Mouse (Mus musculus) right cerebral cortex, postnatal 36 days (tissue): ENCODE results near the gene Bmpr2.
A peak's percentile ranks its signal among the peaks of the same experiment; 100 is the strongest.

Experiments used
- DNase-seq, 2 experiments: peaks; one replicate each; pipeline ENCODE4 v3.0.0; 2022; ENCODE audit warnings: low spot score in 2 of 2, mixed read lengths in 1 of 2

Bmpr2 gene

DNA sequence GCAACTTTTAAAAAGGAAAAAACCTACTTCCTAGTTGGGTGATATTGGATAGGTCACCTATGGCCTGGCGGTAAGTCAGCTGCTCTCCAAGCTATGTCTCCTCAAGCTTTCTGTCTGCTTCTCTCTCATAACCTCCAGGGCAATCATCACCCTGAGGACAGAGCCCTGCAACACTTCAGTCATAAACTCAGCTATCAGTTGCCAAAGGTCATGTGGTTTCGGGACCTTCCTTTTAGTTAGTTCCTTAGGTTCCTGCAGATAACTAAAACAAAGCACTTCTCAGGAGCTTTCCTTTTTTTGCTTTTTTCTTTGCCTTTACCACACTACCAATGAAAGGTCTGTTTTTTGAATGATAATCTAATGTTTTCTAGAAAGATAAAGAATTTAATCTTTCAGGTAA, 136.5 kb downstream of the Bmpr2 start:
- DNase-seq = no peak

DNA sequence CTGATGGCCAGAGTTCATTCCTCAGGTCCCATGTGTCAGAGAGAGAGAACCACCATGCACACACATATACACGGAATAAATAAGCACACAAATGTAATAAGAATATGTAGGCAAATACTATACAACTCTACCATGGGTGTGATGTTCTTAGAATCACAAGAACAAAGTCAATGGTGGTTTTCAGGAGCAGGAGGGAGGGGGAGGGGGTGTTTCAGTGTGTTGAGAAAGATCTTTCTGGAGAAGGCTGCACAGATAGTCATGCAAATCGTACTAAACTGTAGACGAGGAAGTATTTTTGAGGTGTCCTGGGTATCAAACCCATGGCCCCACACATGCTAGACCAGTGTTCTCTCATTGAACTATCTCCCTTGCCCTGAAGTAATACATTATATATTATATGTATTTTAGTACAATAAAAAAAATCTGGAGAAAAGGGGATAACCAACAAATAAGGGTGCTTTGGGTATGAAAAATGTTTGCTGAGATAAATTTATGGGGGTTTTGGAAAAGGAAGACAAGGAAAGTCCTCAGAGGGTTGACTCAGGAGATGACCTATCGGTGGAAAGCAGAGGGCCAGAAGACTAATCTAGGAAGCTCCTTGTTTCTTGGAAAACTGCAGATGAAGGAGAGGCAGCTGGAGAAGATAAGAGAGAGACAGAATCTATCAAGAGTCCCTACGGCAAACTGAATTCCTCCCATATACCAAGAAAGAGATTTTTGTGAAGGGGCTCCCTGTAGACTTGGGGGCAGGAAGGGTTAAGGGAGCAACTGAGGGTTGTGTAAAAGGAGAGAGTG, 138.1 kb downstream of the Bmpr2 start:
- no peak for DNase-seq

DNA sequence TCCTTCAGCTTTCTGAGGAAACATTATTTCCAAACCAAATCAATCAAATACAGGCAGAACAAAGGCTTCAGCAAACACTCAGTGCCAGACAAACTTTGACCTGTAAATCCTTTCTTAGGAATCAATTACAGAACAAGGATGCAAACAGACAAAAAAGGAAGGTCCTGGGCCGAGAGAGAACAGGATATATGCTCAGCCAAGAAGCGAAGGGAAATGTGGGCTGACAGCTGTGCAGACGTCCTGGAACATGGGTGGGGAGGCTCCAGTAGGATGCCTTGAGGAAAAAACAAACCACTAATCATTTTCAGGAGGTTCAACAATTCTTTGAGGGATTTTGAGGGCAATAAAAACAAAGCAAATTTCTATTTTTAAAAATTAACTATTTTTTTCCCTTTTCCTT, 139.4 kb downstream of the Bmpr2 start:
- no peak for DNase-seq

DNA sequence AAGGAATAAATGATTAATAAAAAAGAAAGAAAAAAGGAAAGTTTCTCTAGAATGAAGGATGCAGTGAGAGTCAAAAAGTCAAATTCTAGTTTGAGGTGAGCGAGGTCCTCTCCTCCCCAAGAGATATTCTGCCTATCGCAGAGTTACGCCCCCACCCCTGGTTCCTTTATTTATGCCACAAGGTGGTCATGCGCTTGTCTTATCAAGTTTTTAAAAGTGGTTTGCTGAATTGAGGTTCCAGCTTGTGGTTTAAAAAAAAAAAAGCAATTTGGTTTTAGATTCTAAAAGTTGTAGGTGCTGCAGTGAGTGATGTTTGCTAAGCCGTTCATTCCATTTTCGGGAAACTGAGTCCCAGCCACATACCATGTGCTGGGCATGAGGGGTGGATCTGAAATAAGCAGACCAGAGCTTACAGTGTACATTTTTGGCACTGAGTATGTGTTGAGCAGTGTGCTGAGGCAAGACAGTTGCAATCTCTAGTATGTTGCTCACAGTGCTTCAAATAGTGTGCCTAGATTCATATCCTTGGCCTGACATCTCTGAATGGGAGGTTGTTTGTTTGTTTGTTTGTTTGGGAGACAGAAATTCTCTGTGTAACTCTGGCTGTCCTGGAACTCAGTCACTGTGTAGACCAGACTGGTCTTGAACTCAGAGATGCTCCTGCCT, 141.6 kb downstream of the Bmpr2 start:
- DNase-seq = no peak

DNA sequence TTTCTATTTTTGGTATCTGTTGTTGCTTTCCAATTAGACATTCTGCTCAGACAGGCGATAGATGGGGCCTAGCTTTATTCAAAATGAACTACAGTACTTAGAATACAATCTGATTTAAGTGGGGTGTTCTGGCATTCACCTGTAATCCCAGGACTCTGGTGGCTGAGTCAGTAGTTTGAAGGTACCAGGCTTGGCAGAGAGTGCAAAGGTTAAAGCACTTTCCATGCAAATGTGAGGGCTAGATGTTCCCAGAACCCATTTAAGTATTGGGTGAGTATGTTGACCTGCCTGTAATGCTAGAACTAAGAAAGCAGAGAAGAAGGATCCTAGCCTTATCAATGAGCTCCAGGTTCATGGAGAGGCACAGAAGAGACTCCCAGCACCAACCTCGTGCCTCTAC, 142.7 kb downstream of the Bmpr2 start:
- no peak for DNase-seq

DNA sequence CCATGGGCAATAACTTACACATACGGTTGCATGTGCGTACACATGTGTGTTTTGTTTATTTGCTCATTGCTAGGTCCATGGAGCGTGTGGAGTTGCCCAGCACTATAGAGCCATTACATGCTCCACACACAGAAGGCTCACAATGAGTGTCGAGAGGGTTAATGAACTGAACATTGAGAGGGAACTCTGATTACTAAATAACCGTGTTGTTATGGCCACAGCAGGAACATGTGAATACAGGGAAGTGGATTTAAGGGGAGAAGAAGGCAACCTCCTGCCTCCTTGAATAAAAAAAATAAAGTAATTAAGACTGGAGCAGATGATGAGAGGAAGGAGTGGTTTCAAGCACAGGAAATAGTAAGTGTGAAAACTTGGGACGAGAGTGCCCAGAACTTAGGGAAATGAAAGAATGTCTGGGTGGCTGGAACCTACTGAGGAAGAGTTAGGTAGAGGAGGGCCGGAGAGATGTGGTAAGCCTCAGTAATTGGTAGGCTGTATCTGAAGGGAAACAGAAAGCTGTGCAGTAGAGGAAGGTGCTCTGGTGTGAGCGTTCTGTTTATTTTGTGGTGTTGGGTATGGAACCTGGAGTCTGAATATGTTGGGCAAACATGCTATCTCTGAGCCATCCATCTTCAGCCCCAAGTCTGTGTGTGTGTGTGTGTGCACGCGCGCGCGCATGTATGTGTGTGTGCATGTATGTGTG, 143.8 kb downstream of the Bmpr2 start:
- no peak for DNase-seq

DNA sequence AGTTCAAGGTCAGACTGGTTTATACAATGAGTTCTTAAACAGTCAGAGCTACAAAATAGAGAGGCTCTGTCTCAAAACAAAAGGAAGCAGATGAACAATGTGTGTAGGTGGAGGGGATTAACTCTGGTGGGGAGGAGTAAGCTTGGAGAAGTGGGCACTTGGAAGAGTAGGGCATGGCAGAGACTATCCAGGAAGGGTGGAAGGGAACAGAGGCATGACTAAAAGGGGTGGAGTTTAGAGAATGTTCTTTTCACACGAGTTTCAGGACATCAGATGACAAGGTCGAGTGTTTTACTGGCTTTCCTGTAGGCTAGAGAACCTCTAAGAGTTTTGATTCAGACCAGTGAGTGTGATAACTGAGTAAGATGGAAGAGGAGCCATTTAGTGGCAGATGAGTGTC, 144.5 kb downstream of the Bmpr2 start:
- no peak for DNase-seq

DNA sequence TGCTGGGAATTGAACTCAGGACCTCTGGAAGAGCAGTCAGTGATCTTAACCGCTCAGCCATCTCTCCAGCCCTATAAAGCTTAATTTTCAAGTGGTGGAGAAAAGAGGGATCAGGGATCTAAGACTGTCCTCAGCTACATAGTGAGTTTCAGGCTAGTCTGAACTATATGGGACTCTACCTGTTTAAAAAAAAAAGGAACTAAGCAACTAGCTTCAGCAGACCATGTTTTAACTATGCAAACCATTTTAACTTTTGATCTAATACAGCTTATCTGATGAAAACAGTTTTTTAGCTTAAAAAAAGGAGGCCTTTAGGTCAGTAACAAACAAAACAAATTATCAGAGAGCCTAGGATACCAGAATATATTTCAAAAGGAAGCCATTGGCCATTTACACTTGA, 147.7 kb downstream of the Bmpr2 start:
- no peak for DNase-seq

DNA sequence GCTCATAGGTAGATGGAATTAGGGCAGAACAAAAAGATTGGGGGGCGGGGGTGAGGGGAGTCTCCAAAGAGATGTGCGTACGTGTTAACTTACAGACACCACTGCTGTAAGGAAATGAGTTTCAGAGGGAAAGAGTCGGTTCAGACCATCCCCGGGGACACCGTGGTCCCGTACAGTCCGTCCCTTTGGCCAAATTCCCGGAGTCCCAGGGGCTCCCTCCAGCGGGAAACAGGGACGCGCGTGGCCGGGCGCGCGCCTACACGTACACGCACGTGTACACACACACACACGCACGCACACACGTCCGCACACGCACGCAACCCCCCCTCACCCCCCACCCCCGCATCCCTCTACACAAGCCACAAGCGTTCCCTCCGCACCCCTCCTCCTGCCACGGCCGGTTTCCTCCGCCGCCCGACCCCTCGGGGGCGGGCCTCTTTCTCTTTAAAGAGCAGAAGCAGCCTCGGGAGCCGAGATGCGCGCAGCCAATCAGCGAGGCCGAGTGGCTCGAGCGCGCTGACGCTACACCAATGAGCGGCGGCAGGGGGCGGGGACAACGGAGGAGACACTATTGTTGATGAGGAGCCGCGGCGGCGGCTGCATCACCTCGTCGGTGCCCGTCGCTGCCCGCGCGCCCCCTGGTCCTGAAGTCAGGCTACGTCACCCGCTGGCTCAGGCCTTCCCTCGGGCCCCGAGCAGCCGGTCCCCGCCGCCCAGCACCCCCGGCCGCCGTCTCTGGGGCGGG, 149.4 kb downstream of the Bmpr2 start, which contains the start of gene Fam117b:
Gene Fam117b, plus strand, starts transcription at position 594 of the 745 bp plus-strand sequence.
- DNase-seq = peak; percentile 97 to 98

DNA sequence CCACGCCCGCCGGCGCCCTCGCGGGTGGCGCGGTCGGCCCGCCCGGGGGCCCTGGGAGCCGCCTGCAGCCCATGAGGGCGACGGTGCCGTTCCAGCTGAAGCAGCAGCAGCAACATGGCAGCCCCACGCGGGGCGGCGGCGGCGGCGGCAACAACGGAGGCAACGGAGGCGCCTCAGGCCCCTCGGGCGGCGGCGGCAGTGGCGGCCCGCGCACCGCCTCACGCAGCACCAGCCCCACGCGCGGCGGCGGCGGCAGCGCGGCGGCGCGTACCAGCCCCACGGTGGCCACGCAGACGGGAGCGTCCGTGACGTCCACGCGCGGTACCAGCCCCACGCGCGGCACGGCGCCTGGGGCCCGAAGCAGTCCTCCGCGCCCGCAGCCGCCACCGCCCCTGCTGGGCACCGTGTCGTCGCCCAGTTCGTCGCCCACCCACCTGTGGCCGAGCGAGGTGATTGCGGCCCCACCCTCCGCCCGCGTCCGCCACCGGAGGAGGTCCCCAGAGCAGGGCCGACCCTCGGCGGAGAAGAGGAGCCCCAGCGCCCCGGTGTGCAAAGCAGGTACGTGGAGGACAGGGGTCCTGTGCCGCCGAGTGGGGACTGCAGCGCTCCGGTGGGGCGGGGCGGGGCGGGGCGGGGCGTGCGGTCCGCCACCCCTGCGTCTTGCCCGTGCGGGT, 150.1 kb downstream of the Bmpr2 start:
- DNase-seq = peak; percentile 54 to 69

DNA sequence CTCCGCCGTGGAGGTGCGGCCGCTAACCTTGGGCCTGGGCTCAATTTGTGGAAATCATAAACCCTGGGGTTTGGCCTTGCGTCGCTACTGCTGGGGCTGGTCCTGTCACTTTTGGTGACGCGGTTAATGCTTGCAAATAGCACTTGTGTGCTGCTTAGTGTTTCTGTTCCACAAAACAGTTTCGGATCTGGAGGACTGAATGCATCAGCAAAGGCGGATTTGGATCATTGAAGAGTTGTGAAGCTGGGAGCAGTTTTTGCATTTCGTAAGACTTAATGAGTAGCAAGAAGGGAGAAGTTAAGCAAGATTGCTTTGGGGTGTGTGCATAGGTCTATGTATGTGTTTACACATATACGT, 150.6 kb downstream of the Bmpr2 start:
- peak in 1 of 2 experiments; percentile 18 for DNase-seq

DNA sequence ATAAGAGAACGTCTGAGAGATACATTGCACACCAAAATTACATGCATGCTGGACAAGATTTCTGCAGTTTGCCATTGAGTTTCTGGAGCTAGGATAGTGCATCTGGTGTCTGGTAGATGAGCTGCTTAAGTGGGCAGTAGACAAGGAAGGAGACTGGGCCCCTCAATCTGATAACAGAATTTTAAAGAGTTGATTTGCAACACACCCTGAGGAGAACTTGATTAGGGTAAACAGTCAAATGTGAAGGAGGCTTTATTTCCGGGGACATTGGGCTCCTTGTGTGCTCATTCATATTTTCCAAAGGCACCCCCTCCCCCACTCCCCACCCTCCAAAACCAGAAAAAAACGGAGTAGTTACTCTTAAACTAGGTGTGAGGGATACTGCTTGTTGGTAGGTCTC, 151.6 kb downstream of the Bmpr2 start:
- no peak for DNase-seq

DNA sequence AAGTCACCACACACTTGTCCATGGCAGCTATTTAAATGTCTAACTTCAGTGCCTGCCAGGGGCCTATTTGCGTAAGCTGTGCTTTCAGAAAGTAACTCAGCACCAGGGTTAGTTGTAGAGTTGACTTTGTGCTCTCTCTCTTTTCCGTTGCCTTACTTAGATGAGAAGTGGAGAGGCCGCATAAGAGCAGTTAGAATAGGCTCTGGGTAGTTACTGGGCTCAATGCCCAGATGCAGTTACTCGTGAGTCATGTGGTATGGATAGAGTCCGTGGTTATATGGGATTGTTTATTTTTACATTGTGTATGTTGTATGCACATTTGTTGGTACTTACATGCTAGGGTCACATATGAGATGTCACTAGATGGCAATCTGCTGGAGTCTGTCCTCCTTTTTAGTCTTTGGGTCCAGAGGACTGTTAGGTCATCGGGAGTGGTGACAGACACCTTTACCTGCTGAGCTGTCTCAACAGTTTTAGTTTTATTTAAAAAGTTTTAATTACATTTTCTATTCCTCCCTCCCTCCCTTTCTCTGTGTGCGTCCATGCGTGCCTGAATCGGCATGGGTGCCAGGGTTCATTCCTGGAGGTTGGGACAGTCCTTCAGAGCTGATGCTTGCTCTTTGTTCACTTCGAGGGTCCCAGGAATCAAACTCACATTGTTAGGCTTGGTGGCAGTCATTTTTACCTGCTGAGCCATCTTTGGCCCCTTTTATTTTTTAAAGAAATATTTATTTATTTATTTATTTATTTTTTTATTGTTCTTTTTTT, 152.8 kb downstream of the Bmpr2 start:
- DNase-seq = no peak

DNA sequence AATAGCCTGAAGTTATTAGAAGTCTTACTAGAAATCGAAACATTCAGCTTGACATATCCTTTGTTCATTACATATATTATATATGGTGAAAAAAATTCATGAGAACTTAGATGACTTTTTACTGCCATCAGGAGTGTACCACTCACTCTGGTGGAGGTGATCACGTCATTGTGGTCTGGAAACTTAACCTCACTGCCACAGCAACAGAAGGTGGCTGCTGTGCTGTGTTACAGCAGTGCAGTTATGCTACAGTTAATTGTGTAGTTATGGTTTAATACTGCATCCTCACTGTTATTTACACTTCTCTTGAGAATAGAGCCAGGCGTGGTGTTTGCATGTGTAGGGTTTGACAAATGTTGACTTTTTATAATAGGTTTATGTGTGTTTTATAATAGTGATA, 154.2 kb downstream of the Bmpr2 start:
- DNase-seq = no peak

DNA sequence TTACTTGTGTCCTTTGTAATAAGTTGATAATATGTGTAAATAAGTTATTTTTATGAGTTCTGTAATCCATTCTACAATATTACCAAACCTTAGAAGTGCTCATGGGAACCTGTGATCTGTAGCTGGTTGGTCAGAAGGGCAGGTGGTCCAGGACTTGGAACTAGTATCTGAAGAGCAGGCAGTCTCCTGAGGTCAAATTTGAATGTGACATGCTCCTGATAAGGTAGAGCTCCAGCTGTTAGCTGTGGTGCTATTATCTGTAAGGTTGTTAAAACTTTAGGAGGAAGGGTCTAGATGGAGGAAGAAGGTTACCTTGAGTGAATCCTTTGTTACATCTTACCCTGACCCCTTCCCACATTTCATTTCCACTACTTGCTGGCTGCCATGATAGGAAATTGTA, 154.9 kb downstream of the Bmpr2 start:
- DNase-seq = no peak

DNA sequence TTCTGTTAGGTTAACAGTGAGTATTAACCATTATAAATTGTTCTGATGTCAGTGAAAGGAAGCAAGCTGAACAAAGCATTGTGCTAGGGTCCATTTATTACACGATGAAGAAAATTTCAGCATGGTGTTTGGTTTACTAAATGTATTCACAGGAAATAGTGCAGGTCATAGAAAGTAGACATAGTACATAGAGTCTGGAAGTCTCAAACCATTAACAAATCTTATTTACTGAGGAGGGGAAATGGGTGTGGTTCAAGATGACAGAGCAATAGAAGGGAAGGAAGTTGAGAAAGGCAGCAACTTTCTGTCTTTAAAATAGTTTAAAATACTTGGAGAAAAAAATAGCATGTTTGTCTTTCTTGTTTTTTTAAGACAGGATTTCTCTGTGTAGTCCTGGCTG, 160.0 kb downstream of the Bmpr2 start:
- no peak for DNase-seq

DNA sequence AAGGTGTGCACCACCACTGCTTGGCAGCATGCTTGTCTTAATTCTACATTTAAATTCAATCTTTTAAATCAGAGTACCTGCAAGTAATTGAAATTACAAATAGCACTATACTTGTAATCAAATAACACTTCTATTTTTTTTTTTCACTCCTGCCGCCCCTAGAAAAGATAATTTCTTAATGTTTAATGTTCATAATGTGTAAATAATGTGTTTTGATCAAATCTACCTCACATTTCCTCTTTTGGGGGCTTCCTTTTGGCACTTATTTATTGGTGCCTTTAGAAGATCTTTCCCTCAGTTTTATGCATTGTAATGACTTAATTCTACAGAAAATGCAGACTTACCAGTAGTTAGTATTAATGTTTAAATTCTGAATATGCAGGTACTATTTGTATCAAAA, 160.5 kb downstream of the Bmpr2 start:
- DNase-seq = no peak

DNA sequence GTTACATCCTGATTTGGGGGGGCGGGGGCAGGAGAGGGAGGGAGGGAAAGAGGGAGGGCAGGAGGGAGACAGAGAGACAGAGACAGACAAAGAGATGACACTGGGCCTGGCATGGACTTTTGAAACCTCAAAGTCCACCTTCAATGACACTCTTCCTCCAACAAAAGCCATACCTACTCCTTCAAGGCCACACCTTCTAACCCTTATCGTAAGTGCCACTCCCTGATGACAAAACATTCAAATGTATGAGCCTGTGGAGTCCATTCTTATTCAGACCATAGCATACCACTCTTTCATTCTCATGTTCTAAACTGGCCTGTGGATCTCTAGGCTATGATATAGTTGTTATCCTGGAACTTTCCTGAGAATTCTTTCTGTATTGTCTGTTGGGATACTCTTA, 161.2 kb downstream of the Bmpr2 start:
- DNase-seq = no peak

DNA sequence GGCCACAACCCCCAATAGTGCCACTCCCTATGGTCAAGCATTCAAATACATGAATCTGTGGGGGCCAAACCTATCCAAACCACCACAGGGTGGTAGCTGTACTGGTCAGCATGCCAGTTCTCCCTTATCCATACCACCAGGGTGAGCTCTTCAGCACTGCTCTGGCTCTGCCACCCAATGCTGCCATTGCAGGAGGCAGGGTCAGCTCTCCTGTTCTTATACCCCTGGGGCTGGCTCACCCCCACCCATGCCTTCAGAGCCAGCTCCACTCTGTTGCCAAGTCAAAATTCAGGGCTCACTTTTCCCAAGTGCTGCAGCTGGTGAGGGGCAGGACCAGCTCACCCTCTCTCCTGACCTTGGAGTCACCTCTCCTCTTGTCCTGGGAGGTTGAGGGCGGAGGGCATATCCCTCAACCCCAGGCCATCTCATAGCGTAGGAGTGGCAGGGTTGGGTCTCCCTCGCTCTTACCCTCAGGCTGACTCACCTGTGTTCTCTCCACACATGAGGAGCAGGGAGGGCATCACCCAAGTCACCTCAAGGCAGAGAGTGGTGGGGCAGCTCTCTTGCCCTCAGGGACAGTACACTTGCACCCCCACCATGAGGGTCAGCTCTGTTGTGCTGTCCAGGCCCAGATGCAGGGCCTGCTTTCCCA, 162.9 kb downstream of the Bmpr2 start:
- no peak for DNase-seq

DNA sequence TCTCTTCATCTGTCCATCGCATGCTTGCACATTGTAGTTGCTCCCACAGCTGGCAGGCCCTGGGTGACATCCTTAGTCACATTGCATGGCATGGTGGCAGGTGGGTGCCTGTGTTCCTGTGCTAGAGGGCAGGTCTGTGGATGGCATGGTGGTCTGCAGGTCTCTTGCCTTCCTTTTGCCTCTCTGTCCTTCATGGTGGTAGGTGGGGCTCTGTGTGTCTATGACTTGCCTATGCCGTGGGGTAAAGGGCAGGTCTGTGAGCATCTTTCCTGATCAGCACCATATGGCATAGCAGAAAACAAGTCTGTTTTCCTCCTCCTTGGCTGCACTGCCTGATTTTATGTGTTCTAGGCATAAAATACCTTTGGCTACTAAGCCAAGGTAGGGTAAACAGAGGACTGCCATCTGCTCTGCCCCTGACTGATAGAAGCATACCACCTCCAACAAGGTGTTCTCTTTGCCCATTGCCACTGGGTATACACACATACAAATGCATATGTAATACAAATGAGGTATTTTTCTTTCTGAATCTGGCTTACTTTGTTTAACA, 164.0 kb downstream of the Bmpr2 start:
- DNase-seq = no peak
